Mouse (Mus musculus) testis, adult 2 months (tissue): Measurements from ENCODE around the gene Tada2a.

Experiments used
- CTCF ChIP-seq: fragments of 200-500 bp; IDR thresholded peaks from 2 replicates; pipeline ENCODE4 v1.5.1; 2012; ENCODE audit warnings: low read depth, mild to moderate bottlenecking, inconsistent platforms, low read length, moderate library complexity; ENCODE audit not compliant: control insufficient read depth, insufficient read depth, insufficient replicate concordance
- POLR2A ChIP-seq: fragments of 200-500 bp; IDR thresholded peaks from 2 replicates; pipeline ENCODE4 v1.6.1; 2012; ENCODE audit warnings: low read depth, mild to moderate bottlenecking, inconsistent platforms, low read length, moderate library complexity; ENCODE audit not compliant: control insufficient read depth

- TF ChIP-seq CTCF (no peak), POLR2A (no peak)
These were observed 66.6 kb downstream of the Tada2a start for GRCm38 (mm10) chr11:84062805-84063204.
